Mouse (Mus musculus) intestine, embryonic 14.5 days (tissue): ENCODE measurements around the gene Cyp2e1. TPM values are rescaled to one million over a fixed set of nuclear protein-coding genes. Genes with fewer than 3 reads are reported as not detected.

Source experiments
- ATAC-seq: fragments of 200-750 bp; cut with Nextera tagmentation; replicated peaks from 2 replicates; pipeline ENCODE4 v1.8.0; 2017; ENCODE audit warnings: low read depth, moderate number of reproducible peaks, moderate TSS enrichment, moderate library complexity; ENCODE audit not compliant: low FRiP score, low TSS enrichment
- DNase-seq: peaks from one replicate; pipeline ENCODE4 v3.0.0-alpha.2; 2018; ENCODE audit warnings: low spot score
- H3K27ac ChIP-seq: fragments of 300-500 bp; sonication (generic); 2 replicates; pipeline ENCODE4 v1.5.1; 2014; ENCODE audit warnings: low read depth, mild to moderate bottlenecking, control low read depth
- H3K27me3 ChIP-seq: fragments of 300-500 bp; sonication (generic); replicated peaks from 2 replicates; pipeline ENCODE4 v1.6.1; 2014; ENCODE audit warnings: low read length, control low read depth; ENCODE audit not compliant: control insufficient read depth, insufficient read depth
- H3K36me3 ChIP-seq: fragments of 300-500 bp; sonication (generic); 2 replicates; pipeline ENCODE4 v1.6.1; 2014; ENCODE audit warnings: low read length, control low read depth; ENCODE audit not compliant: control insufficient read depth, insufficient read depth
- H3K4me1 ChIP-seq: fragments of 300-500 bp; sonication (generic); replicated peaks from 2 replicates; pipeline ENCODE4 v1.6.1; 2014; ENCODE audit warnings: low read length, control low read depth, mixed read lengths; ENCODE audit not compliant: control insufficient read depth, insufficient read depth
- H3K4me2 ChIP-seq: fragments of 300-500 bp; sonication (generic); 2 replicates; pipeline ENCODE4 v1.6.1; 2014; ENCODE audit warnings: low read length
- H3K4me3 ChIP-seq: fragments of 300-500 bp; sonication (generic); 2 replicates; pipeline ENCODE4 v1.5.1; 2014; ENCODE audit warnings: low read depth, low read length, control low read depth, mixed read lengths
- H3K9ac ChIP-seq: fragments of 300-500 bp; sonication (generic); 2 replicates; pipeline ENCODE4 v1.6.1; 2014; ENCODE audit warnings: mild to moderate bottlenecking, low read length
- H3K9me3 ChIP-seq: fragments of 300-500 bp; sonication (generic); 2 replicates; pipeline ENCODE4 v1.6.1; 2016; ENCODE audit warnings: low read length, control low read depth; ENCODE audit not compliant: control insufficient read depth
- WGBS: fragments of 180-500 bp; shearing (Covaris S2); extraction: QIAGEN DNeasy Blood & Tissue Kit; methylation state at CpG from one replicate; pipeline ENCODE4 v1.1.7; 2014; 5-methylcytosine and 5-hydroxymethylcytosine counted together
- polyA plus RNA-seq: library from polyadenylated mRNA; unstranded; fragments of >200 nt; fragmentation: Nextera tagmentation; extraction: Ambion mirVana; gene quantifications from 2 replicates; pipeline ENCODE4 v1.2.1, GENCODE M21; 2014

The Cyp2e1 gene
- polyA plus RNA-seq, 1 experiment from 2014 or later: not detected

- H3K9ac ChIP-seq: no peak overlapping the region
- H3K4me3 ChIP-seq: peak overlapping the region; percentile 37
- H3K4me2 ChIP-seq: peak overlapping the region; percentile 63
- ATAC-seq (peak; percentile 18; the same call in 1 of the 2 replicates), DNase-seq (no peak)
- no peaks in the 10 kb centered on the region for H3K36me3 ChIP-seq
- no peak overlapping the region for H3K27ac ChIP-seq
- no peaks in the 10 kb centered on the region for H3K27me3 ChIP-seq
- WGBS: 55% methylated on average over 5 of the region's 5 CpGs
- H3K9me3 ChIP-seq: no peaks in the 10 kb centered on the region
- 0 out of 2 replicates have a peak, but pooled peaks cover 3% of the 10 kb centered on the region for H3K4me1 ChIP-seq
Measured at GRCm38 (mm10) chr7:140821305-140821652, 57.7 kb downstream of the Cyp2e1 start.

GRCm38 (mm10) chr7:140821653-140822329 is 58.3 kb downstream of the Cyp2e1 start, which contains the start of gene Zfp941:
Gene Zfp941 (minus strand): TSS chr7:140822178.
- Histone ChIP-seq H3K4me3 (peak within 1 kb of the TSS; percentile 37), H3K4me1 (0 out of 2 replicates have a peak, but pooled peaks cover 3% of the 10 kb centered on the region), H3K4me2 (peak within 1 kb of the TSS; percentile 63), H3K9ac (peak within 1 kb of the TSS; percentile 41), H3K27me3 (no peaks in the 10 kb centered on the region), H3K9me3 (no peaks in the 10 kb centered on the region), H3K27ac (no peak within 1 kb of the TSS), H3K36me3 (no peaks in the 10 kb centered on the region)
- WGBS: 3% methylated on average over 21 of the region's 21 CpGs
- DNase-seq: peak; percentile 72
- ATAC-seq: peak; percentile 82

GRCm38 (mm10) chr7:140822731-140823130 is 59.2 kb downstream of the Cyp2e1 start:
- H3K4me1 ChIP-seq: 0 out of 2 replicates have a peak, but pooled peaks cover 3% of the 10 kb centered on the region
- no peak overlapping the region for H3K9ac ChIP-seq
- no peaks in the 10 kb centered on the region for H3K36me3 ChIP-seq
- no peak overlapping the region for H3K4me3 ChIP-seq
- no peaks in the 10 kb centered on the region for H3K9me3 ChIP-seq
- H3K27me3 ChIP-seq: no peaks in the 10 kb centered on the region
- DNase-seq (no peak), ATAC-seq (no peak)
- H3K27ac ChIP-seq: no peak overlapping the region
- 94% methylated on average over 4 of the region's 4 CpGs for WGBS
- H3K4me2 ChIP-seq: no peak overlapping the region

Other genes with a start within 250 kb of the Cyp2e1 start
- gene Olfr538, start 195.9 kb upstream of the Cyp2e1 start, polyA plus RNA-seq: not detected in 2 replicates
- gene Olfr46, start 162.5 kb upstream of the Cyp2e1 start, polyA plus RNA-seq: not detected in 2 replicates
- not detected in 2 replicates for gene Olfr61, start 134.8 kb upstream of the Cyp2e1 start, polyA plus RNA-seq
- gene Olfr53, start 117.3 kb upstream of the Cyp2e1 start, polyA plus RNA-seq: not detected in 2 replicates
- not detected in 2 replicates for gene Olfr539, start 103.8 kb upstream of the Cyp2e1 start, polyA plus RNA-seq
- gene Olfr45, start 81.8 kb upstream of the Cyp2e1 start, polyA plus RNA-seq: not detected in 2 replicates
- gene Olfr541, start 66.5 kb upstream of the Cyp2e1 start, polyA plus RNA-seq: not detected in 2 replicates
- gene Syce1, start 24.1 kb downstream of the Cyp2e1 start, polyA plus RNA-seq: 0.30 and 0.45 TPM in 2 replicates
- 2.8 and 3.0 TPM in 2 replicates for gene Zfp941, start 58.4 kb downstream of the Cyp2e1 start, polyA plus RNA-seq
- 1.3 and 3.2 TPM in 2 replicates for gene Urah, start 71.3 kb downstream of the Cyp2e1 start, polyA plus RNA-seq
- gene Scgb1c1, start 81.8 kb downstream of the Cyp2e1 start, polyA plus RNA-seq: not detected in 2 replicates
- not detected in 2 replicates for gene Odf3, start 84.1 kb downstream of the Cyp2e1 start, polyA plus RNA-seq
- gene Gm45785, start 92.6 kb downstream of the Cyp2e1 start, polyA plus RNA-seq: not detected in 2 replicates
- gene Ric8a, start 93.2 kb downstream of the Cyp2e1 start, polyA plus RNA-seq: 64.9 and 82.6 TPM in 2 replicates
- 42.3 and 43.7 TPM in 2 replicates for gene Bet1l, start 93.8 kb downstream of the Cyp2e1 start, polyA plus RNA-seq
- 151 and 154 TPM in 2 replicates for gene Psmd13, start 118.2 kb downstream of the Cyp2e1 start, polyA plus RNA-seq
- 24.7 and 25.3 TPM in 2 replicates for gene Sirt3, start 118.6 kb downstream of the Cyp2e1 start, polyA plus RNA-seq
- gene Cox8b, start 136.7 kb downstream of the Cyp2e1 start, polyA plus RNA-seq: 0.62 and 0.83 TPM in 2 replicates
- 12.5 and 18.4 TPM in 2 replicates for gene Nlrp6, start 157.2 kb downstream of the Cyp2e1 start, polyA plus RNA-seq
- gene Pgghg, start 177.7 kb downstream of the Cyp2e1 start, polyA plus RNA-seq: 26.9 and 29.2 TPM in 2 replicates
- gene Ifitm5, start 186.6 kb downstream of the Cyp2e1 start, polyA plus RNA-seq: 0.94 and 2.3 TPM in 2 replicates
- 0.81 TPM in 1 of 2 replicates, not detected in the other for gene Gm45717, start 192.2 kb downstream of the Cyp2e1 start, polyA plus RNA-seq
- gene Ifitm2, start 192.2 kb downstream of the Cyp2e1 start, polyA plus RNA-seq: 1,598 and 1,676 TPM in 2 replicates
- gene Ifitm1, start 203.5 kb downstream of the Cyp2e1 start, polyA plus RNA-seq: 198 and 221 TPM in 2 replicates
- gene Ifitm3, start 247.0 kb downstream of the Cyp2e1 start, polyA plus RNA-seq: 295 and 303 TPM in 2 replicates